Mouse (Mus musculus): Measurements from ENCODE around the gene Espn.

Gene Espn

GRCm38 (mm10) chr4:152151966-152152544, at the start of gene Espn:
TSS of gene Espn (minus strand) at chr4:152152371.
- no peak for DNase-seq (ENCODE audit: low read depth, low spot score)

GRCm38 (mm10) chr4:152201492-152201891, 49.3 kb upstream of the Espn start:
- no peak for DNase-seq (ENCODE audit: low read depth, low spot score)

- no peak for DNase-seq (ENCODE audit: low read depth, low spot score)
These were observed 47.4 kb upstream of the Espn start for GRCm38 (mm10) chr4:152199617-152200016.

GRCm38 (mm10) chr4:152197545-152197944, 45.4 kb upstream of the Espn start:
- DNase-seq (ENCODE audit: low read depth, low spot score) = no peak

GRCm38 (mm10) chr4:152196276-152196675, 44.1 kb upstream of the Espn start:
- no peak for DNase-seq (ENCODE audit: low read depth, low spot score)

- DNase-seq (ENCODE audit: low read depth, low spot score) = no peak
These were observed 42.5 kb upstream of the Espn start for GRCm38 (mm10) chr4:152194476-152195175.

- DNase-seq (ENCODE audit: low read depth, low spot score) = no peak
These were observed 40.4 kb upstream of the Espn start for GRCm38 (mm10) chr4:152192569-152192968.

GRCm38 (mm10) chr4:152190701-152191100, 38.5 kb upstream of the Espn start:
- DNase-seq (ENCODE audit: low read depth, low spot score) = no peak

GRCm38 (mm10) chr4:152190096-152190653, 38.0 kb upstream of the Espn start:
- no peak for DNase-seq (ENCODE audit: low read depth, low spot score)

GRCm38 (mm10) chr4:152189691-152190090, 37.5 kb upstream of the Espn start:
- DNase-seq (ENCODE audit: low read depth, low spot score) = no peak

GRCm38 (mm10) chr4:152189071-152189470, 36.9 kb upstream of the Espn start:
- no peak for DNase-seq (ENCODE audit: low read depth, low spot score)

- no peak for DNase-seq (ENCODE audit: low read depth, low spot score)
These were observed 36.5 kb upstream of the Espn start for GRCm38 (mm10) chr4:152188651-152189050.

GRCm38 (mm10) chr4:152187142-152187541, 35.0 kb upstream of the Espn start:
- no peak for DNase-seq (ENCODE audit: low read depth, low spot score)

- no peak for DNase-seq (ENCODE audit: low read depth, low spot score)
These were observed 34.3 kb upstream of the Espn start for GRCm38 (mm10) chr4:152186205-152187082.

- DNase-seq (ENCODE audit: low read depth, low spot score) = peak; percentile 39
These were observed 33.5 kb upstream of the Espn start for GRCm38 (mm10) chr4:152185510-152186204.

- DNase-seq (ENCODE audit: low read depth, low spot score) = no peak
These were observed 33.0 kb upstream of the Espn start for GRCm38 (mm10) chr4:152185137-152185509.

GRCm38 (mm10) chr4:152184353-152185035, 32.3 kb upstream of the Espn start:
- DNase-seq (ENCODE audit: low read depth, low spot score) = no peak

GRCm38 (mm10) chr4:152182205-152182604, 30.0 kb upstream of the Espn start:
- no peak for DNase-seq (ENCODE audit: low read depth, low spot score)

- no peak for DNase-seq (ENCODE audit: low read depth, low spot score)
These were observed 27.9 kb upstream of the Espn start for GRCm38 (mm10) chr4:152179946-152180660.

All from retina, adult 2 months (tissue).